Mouse (Mus musculus) large intestine, adult 2 months (tissue): ENCODE data around the gene Cgrrf1. TPM values are rescaled to one million over a fixed set of nuclear protein-coding genes. Genes with fewer than 3 reads are reported as not detected.

Experiments
- DNase-seq: peaks from one replicate; pipeline ENCODE4 v3.0.0-alpha.2; 2012; ENCODE audit warnings: low read depth, low spot score
- WGBS: fragments of 180-500 bp; shearing (Covaris S2); methylation state at CpG from one replicate; pipeline ENCODE4 v1.1.7; 2018; 5-methylcytosine and 5-hydroxymethylcytosine counted together
- polyA plus RNA-seq: library from polyadenylated mRNA; depleted of rRNA; stranded (reverse); fragments of >200 nt; gene quantifications from 2 replicates; pipeline ENCODE4 v1.2.3, GENCODE M21; 2012

Cgrrf1 gene
- polyA plus RNA-seq, 1 experiment, result 12.9 TPM

DNA sequence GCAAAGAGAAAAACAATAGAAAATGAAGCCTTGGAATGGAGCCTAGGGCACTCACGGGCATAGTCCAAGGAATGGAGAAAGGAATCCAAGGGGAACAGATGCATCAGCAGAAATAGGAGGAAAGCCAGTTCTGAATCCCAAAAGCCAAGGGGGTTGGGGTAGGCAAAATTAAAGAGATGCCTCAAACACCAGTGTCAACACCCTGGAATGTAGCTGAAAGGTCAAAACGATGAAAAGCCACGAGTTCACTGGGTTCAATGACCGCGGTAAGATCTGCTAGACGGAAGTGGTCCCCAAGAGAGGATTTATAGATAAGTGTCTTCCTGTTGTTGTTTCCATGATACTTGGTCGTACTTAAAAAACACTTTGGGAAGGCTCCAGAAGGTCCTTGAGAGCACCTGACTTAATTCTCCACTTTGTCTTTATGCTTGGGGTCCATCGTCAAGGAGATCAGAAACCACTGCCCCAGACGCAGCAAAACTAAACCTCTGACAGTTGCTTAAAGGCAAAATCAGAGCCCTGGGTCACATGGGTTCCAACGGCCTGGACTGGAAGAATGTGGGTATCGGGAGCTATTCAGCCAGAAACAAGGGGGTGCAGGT, 10.6 kb upstream of the Cgrrf1 start:
- under 1% methylated on average over 11 of the region's 11 CpGs for WGBS
- no peak for DNase-seq

DNA sequence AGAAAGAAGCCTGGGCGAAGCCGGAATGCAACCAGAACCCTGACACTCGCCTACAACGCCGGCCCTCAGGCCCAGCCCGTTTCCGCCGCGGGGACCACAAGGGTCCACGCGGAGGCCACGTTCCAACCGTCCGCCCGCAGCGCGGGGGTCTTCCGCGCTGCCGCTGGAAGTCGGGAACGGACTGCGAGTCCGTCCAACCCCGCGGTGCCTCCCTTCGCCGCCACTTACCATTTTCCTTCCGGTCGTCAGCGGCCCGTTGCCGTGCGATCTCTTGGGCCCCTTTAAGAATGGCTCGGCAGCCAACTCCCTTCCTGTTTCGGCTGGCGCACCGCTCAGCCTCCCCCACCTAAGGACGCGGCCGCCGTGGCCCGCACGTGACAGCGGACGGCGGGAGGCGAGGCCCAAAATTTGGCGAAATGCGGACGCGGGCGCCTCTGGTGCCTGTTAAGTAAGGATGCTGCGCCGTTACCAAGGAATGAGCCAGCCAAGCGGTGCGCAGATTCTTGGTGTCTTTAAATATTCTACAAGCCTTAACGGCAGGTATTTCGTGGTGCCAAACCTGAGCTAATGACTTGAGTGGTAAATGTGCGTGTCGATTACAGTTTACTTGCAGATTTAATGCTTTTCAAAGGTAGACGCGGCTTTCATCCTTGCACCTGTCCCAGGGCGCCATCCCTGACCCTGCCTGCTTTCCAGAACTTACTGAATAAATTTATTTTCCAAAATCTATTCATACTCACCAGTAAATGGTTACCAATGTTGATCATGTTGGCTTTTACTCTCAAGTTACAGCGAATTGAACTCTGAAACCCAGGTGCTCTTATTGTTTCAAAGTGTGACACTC, 9.8 kb upstream of the Cgrrf1 start, which contains the start of gene Gmfb:
TSS of gene Gmfb (minus strand) at position 370 of the 844 bp plus-strand sequence.
- WGBS, result under 1% methylated on average over 65 of the region's 65 CpGs
- no peak for DNase-seq

DNA sequence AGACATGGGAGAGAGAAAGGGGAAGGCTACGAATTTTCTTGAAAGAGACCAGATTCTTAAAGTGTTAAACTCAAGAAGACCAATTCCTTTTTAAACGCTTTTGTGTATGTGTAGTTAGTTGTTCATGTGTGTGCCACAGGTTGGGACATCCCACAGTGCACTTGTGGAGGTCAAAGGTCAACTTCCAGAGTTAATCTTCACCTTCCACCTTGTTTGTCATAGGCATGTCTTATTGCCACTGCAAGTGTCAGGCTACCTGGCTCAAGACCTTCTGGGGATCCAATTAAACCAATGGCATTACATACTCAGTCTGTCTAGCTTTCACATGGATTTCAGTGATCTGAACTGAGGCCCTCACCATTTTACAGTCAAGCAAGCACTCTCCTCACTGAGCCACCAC, 7.9 kb upstream of the Cgrrf1 start:
- no peak for DNase-seq
- WGBS, result 54% methylated on average over 2 of the region's 2 CpGs

DNA sequence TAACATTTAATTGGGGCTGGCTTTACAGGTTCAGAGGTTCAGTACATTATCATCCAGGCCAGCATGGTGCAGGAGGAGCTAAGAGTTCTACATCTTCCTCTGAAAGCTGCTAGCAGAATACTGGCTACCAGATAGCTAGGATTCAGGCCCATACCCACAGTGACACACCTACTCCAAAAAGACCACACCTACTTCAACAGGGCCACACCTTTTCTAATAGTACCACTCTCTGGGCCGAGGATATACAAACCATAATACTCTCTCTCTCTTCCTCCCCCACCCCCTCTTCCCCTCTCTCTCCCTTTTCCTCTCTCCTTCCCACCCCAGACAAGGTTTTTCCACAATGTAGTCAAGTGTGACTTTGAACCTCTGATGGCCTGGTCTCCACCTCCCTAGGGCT, 4.5 kb upstream of the Cgrrf1 start:
- DNase-seq, result no peak
- 22% methylated on average over 1 of the region's 1 CpGs for WGBS

DNA sequence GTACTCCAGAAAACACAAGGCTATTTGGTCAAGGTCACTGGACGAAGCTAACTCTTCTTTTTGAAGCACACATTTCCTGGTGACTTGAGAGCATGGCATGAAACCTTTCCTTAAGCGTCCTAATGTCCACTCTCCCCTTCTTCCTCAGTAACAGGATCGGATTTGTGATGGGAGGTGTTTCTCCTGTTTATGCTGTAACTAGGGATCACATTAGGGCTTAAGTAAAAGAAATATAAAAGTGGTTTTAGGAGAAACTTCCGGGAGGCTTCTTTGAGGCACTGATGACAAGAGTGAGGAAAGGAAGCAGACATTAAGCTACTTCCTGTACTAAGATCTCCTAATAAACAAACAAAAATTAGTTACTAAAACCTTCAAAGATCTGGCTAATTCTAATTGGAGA, 630 bp upstream of the Cgrrf1 start:
- under 1% methylated on average over 4 of the region's 4 CpGs for WGBS

DNA sequence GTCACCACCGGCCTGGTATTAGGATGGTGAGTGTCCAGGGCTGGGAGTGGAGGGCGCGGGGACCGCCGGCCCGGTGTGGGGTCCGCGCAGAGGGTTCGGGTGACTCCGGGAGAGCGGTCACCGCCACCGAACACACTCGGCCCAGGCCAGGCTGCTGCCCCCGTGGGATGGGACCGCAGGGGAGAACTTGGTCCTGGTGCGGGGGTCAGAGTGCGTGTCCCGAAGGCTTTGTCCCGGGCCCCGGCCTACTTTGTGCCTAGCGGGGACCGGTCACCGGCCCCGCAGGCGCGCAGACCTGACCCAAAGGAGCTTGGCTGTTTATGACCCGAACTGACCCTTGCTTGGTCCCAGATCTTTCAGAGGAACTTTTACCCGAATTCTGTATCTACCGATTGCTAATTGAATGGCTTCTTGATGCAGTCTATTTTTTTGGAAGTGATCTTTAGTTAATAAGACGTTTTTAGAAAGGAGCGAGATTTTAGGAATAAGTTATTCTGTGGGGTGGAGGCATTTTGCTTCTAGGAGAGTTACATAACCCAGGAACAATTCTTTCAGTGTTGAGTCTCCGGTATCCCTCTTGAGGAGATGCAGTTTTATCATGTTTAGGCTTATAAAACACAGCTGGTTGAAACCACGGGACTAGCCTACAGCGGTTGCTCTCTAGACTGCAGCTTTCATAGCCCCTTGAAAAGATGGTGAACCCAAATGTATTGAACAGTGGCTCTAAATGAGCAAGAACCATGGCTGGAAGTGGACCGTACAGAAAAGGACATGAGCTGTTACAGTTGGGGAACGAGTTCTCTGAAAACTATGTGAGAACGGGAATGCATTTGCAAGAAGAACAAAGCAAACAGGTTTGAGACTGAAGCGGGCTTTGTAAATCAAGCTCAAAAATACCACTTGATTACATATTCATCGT, 688 bp downstream of the Cgrrf1 start:
- DNase-seq, result no peak
- 5% methylated on average over 40 of the region's 40 CpGs for WGBS

More for the DNA sequence above, 630 bp upstream of the Cgrrf1 start:
- DNase-seq, result no peak

DNA sequence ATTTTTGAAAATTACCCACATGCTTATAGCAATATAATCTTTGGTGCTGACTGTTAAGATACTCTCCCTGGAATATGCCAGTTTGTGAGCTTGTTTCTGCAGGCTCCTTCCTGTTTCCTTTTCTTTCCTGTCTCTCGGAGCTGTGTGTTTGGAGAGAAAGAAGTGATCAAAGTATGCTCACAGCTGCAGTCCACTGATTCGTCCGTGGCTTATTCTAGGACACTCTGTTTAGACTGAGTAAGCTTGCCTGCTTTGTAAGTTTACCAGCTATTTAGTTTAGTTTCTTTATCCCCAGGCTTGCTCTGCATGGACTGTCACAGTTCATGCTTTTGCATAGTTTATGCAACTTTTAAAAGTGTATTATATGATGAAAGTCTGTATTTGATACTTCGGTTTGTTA, 7.4 kb downstream of the Cgrrf1 start:
- 54% methylated on average over 4 of the region's 4 CpGs for WGBS
- DNase-seq, result no peak

DNA sequence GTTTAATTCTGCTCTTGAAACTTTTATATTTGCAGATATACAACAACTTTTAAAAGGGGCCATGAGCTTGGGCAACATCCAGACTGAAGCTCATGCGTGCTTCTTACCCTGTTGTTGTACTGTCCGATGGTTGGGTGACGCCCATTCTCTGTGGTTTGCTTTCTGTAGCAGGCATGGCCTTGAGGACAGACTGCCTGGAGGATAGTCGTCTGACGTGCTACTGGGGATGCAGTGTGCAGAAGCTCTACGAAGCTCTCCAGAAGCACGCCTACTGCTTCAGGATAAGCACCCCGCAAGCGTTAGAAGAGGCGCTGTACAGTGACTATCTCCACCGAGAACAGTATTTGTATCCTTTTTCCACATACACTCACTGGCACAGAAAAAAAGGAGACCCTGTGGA, 13.8 kb downstream of the Cgrrf1 start:
- DNase-seq, result no peak
- 92% methylated on average over 11 of the region's 11 CpGs for WGBS

DNA sequence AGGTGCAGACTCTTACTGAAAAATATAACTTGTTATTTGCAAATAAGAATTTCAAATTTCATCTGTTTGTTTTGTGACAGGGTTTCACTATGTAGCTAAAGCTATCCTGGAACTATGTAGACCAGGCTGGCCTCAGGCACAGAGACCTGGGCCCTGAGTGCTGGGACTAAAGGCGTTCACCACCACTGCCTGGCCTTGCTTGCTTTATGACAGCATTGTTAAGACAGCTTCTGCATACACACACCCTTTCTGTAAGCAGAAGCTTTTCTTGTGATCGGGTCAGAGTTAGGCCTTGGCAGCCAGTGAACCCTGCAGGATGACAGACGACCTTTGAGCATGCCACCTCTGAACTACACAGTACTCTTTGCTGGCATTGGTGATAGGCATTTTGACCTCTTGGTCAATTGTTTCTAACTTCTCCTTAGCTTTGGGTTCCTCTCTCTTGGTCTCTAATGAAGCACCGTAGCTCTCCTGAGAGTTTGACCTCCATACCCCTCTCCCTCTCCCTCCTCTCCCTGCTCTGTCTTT, 16.2 kb downstream of the Cgrrf1 start:
- DNase-seq, result peak; percentile 42
- WGBS, result 51% methylated on average over 4 of the region's 4 CpGs

DNA sequence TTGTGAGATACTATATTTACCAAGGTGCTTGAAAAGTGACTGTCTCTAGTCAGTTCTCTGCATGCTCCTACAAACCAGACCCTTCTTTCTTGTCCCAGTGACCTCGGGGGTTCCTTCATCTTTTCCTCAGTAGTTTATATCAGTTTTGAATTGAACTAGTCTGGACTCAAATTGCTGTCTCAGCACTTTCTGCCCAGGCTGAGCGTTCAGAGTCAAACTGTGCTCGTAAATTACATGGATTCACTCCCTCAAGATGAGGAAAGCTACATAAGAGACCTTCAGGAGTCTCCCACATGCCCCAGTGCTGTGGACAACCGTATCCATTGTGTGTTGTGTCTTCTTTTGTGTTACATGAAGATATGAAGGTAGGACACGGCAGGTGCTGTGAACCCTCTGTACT, 16.8 kb downstream of the Cgrrf1 start:
- no peak for DNase-seq
- 77% methylated on average over 5 of the region's 5 CpGs for WGBS

DNA sequence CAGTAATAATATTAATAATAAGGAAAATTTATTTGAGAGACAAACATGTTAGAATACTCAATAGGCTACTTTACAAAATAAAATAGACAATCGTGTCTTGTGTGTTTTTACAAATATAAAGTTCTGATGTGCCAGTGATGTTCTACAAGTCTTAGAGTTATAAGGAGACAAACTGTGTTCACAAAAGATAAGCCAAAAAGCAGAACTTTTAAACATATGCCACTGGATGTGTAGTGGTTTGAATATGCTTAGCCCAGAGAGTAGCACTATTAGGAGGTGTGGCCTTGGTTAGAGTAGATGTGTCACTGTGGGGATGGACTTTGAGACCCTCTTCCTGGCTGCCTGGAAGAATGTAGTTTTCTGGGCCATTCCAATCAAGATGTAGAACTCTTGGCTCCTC, 17.8 kb downstream of the Cgrrf1 start:
- 86% methylated on average over 1 of the region's 1 CpGs for WGBS
- DNase-seq, result no peak

DNA sequence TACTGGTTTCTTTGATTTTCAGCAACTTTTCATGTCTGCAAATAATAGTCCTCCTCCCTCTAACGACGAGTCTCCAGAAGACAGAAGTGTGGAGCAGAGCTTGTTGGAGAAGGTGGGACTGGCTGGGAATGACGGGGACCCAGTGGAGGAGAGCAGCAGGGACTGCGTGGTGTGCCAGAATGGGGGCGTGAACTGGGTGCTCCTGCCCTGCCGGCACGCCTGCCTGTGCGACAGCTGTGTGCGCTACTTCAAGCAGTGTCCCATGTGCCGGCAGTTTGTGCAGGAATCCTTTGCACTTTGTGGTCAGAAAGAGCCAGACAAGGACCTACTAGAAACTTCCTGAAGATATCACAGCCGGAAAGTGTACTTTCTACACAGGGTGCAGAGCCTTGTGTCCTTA, 21.8 kb downstream of the Cgrrf1 start:
- 77% methylated on average over 11 of the region's 11 CpGs for WGBS
- DNase-seq, result no peak

DNA sequence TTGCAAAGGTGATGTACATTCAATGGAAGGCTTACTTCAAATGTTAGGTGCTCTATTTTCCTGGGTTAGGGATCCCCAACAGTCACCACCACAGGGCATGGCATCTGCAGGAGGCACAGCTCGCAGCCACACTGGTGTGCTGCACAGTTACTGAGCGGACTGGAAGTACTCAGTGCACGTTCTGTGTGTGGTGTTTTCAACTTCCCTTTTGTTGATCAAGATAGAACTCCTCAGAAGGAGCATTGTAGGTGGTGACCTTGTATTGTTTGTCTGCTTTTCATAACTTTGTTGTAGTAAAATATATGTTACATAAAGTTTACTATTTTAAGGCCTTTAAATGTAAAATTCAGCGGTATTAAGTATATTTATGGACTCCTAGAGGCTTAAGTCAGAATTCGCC, 31.0 kb downstream of the Cgrrf1 start:
- 85% methylated on average over 5 of the region's 5 CpGs for WGBS

DNA sequence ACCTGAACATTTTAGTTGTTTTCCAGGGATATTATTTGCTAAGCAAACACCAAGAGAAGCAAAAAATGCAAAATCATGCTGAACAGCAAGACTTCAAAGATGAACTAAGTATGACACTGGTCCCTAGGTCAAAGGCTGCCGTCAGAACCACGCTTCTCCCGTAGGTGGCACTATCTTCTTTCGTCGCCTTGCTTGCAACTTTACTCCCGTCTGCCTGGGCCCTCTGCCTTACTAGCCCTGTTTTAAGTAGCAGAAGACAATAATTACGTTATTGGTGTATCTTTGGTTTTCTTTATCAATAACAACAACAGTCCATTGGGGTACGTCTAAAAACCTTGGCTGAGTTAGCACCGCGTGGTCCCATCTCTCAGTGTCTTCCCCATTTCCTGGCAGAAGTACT, 49.0 kb downstream of the Cgrrf1 start:
- peak; percentile 27 for DNase-seq
- 13% methylated on average over 10 of the region's 10 CpGs for WGBS

More for the DNA sequence above, 31.0 kb downstream of the Cgrrf1 start:
- no peak for DNase-seq

DNA sequence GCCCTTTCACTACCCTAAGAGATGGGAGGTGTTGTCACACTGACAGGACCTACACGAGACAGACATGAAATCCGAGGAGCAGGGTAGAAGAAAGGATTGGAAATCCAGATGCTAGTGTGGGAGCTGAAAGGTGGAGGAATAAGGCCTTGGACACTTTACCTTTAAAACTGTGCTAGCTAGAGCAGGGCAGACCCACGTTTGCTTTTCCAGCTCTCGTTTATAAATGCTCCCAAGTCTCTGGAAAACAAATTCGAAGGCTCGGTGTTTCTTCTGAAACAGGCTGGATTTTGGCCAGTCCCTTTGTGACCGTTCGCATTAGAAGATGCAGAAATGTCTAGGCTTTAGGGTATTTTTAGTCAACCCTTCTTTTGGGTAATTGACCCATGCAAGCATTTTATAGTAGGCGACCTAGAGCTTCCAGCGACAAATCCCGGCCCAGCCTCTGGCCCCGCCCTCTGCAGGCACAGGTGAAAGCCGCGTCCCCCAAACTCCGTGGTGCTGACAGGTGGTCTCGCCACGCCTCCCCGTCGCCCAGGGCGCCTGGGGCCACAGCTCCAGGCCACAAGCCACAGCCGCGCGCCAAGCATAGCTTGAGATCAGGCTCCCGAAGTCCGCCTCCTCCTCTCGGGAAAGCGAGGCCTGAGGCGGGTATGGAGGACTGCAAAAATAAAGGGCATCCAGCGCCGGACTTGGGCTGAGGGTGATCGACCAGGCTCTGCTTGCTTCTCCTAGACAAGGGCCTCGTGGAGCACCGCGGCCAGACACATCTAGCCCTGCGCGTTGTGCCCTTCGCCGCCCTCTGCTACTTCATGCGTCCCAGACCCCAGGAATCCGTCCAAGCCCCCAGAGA, 49.9 kb downstream of the Cgrrf1 start:
- DNase-seq, result no peak
- 11% methylated on average over 40 of the region's 40 CpGs for WGBS

DNA sequence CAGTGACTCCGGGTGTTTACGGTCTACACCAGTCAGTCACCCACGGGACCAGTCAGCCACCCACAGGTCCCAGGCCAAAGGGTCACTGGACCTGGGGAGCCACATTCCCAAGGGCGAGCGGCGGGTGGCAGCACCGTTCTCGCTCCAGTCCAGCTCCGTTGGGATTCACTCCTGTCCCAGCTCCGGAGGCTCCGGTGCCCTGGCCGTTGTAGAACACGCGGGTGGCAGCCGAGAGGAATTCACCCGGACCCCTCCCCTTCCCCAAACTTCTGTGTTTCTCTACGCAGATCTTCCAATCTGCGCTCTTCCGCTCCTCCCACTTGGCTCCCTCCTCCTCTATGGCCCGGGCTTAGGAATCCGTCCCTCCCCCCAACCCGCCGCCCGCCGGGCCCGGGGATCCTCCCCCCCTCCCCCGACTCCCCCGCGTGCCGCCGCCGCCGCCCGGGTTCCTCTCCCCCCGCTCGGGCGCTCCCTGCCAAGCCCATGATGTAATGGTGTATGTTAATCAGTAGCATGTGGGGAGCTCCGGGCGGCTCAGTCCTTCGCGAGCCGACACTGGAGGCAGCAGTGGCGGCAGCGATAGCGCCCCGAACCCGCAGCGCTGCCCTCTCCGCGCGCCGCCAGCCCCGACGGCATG, 50.6 kb downstream of the Cgrrf1 start, which contains the start of gene Samd4:
TSS of gene Samd4 (plus strand) at position 424 of the 637 bp plus-strand sequence.
- 1% methylated on average over 54 of the region's 54 CpGs for WGBS
- no peak for DNase-seq

DNA sequence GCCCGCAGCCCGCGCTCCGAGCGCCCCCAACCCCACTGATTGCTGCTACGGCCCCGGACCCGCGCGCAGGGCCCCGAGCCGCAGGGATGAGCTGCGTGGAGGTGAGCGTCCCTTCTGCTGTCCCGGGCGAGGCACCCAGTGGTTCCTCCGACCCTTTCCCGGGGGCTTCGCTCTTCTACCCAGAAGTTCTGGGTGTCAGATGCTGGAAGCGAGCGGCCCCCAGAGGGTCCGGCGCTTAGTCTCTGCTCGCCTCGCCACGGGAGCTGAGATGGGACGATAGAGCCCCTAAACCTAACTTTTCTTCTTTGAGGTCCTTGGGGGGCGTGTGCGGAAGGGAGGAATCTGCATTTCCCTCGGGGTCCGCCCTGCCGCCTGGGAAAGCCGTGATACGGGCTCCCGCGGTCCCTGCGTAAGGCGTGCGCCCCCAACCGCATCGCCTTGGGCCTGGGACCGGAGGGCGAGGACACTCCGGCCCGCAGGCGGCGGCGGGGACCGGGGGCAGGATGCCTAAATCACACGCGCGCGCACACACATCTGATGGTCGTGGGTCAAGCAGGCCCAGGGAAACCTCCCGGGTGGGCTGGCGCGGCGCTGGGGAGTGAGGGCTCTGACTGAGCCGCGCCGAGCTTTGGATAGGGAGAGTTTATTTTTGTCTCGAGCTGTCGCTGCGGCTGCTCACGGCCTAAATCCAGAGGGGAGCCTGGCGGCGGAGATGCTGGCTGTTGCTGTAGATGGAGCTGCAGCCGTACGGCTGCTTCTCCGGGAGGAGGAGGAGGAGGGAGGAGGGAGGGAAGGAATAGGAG, 51.3 kb downstream of the Cgrrf1 start:
- no peak for DNase-seq
- WGBS, result under 1% methylated on average over 67 of the region's 70 CpGs
